Mouse (Mus musculus) layer of hippocampus, postnatal 14 days (tissue): ENCODE measurements at regions not wholly inside any gene's neighbourhood (a gene's known extent, or its start where the extent isn't known, plus 50 kb on each side); places are given as distances from the start of the nearest gene placed in this dataset.

Experiments used
- DNase-seq, 2 experiments: peaks; one replicate each; pipeline ENCODE4 v3.0.0; 2021 to 2022; ENCODE audit warnings: low spot score in 2 of 2, mixed read lengths in 1 of 2

- no peak for DNase-seq
These were observed 67.9 kb upstream of the Gm6993 start for GRCm38 (mm10) chr12:31172451-31173318.

DNA sequence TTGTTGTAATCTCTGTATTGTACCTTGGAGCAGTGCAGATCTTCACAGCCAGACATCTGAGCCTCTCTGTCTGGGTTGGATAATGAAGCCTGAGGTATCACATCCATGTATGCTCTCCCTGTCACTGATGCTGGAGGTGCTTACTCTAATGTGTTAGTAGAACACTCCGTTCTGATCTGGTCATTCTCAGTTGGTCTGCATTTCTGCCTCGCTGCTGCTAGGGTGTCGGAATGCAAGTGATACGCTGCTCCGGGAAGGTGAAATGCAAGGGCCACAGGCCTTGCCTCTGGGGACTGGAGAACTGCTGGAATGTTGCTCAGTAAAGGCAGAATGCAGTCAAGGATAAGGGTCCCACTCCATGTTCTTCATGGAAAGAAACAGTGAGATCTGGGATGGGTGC, 67.1 kb upstream of the Gm6993 start:
- DNase-seq, result no peak

DNA sequence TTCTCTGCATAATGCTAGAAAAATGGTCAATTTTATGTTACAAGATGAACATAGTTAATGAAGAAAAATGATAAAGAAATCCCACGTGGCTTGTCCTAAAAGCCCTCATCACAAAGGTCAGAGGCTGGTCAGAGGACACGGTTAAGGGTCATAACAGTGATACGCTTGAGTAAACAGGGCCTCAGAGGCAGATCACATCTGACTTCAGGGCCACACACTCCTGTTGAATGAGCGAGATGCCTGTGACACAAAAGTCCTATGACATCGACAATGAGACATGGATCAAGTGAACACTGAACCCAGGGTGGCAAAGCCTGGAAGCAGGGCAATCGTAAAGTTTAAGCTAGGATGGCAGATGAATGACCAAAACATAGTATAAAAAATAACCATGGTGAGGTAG, 61.0 kb upstream of the Gm6993 start:
- no peak for DNase-seq

DNA sequence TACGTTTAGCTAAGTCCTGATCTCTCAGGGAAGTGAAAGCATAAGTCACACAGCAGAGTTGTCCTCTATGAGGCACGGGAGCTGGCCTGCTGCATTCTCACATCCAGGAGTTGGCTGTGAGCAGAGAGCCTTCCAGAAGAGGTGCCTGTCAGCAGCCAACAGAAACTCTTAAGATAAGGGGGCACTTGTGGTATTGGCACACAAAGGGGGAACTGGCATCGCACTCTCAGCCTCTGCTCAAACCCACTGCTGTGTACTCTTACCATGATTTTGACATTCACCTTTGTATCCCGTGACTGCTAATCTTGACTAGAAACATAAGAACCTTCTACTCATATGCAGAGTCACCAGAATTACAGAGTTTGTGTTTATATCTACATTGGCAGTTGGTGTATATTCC, 56.9 kb upstream of the Gm6993 start:
- DNase-seq, result no peak

GRCm38 (mm10) chr12:31184217-31184975, 56.2 kb upstream of the Gm6993 start:
- DNase-seq, result peak in 1 of 2 experiments; percentile 32

DNA sequence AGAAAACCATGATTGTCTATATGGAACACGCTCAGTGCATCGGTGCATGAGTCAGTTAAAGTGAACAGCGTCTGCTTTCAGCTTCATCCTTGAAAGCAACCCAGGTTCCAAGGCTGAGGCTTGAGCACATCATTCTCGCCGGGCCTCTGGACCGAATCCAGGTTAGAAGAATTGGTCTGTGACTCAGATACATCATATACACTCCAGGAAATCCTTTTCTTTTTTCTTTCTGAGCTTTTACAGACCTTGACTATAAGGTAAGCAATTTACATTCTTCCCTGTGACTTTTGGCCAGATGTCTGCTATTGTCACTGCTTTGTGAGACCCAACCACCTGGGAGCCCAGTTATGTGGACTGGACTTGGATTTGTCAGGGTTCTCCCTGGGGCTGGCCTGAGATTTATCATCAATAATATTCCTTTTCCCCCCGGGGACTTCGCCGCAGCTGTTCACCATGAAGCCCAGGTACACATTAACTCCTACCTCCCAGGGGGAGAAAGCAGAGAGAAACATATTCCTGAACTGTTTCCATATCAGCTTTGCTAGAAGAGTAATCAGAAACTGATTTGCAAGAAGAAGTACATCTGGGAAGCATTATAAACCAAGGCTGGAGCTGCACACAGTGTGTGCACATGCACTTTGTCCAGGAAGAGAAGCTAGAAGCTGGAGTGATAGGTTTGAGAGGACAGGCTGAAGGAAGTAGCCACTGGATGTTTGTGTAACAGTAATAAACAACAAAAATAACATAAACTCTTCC, 55.2 kb upstream of the Gm6993 start:
- DNase-seq, result no peak

GRCm38 (mm10) chr12:31185933-31186845, 54.4 kb upstream of the Gm6993 start:
- no peak for DNase-seq

DNA sequence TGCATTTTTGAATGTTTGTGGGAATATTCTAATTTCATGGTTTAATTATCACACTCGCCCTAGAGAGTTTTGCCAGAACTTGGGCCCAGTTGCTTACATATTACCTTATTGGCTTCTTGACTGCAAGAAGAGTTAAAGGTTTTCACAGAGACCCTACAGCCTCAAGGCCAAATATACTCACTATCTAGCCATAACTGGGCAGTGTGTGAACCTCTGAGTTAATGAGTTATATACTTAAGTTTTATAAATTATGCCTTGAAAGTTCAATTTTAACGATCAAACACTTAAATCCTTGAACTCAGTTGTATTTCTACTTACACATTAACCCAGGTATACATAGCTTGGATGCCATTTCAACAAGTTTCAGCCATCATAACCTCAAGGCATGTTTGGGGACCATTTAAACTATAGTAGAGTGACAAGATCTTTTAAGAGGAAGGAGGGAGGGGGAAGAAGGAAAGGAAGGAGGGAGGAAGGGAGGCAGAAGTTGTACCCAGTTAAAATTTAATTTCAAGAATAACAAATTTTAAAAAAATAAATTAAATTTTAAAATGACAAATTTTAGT, 52.5 kb upstream of the Gm6993 start:
- no peak for DNase-seq

GRCm38 (mm10) chr12:31190265-31190664, 50.3 kb upstream of the Gm6993 start:
- DNase-seq, result no peak
